Mouse (Mus musculus) erythroblast, embryonic 14.5 days (primary cell): Measurements from ENCODE around the gene Serpina3b. TPM values are rescaled to one million over a fixed set of nuclear protein-coding genes. Genes with fewer than 3 reads are reported as not detected.

Experiments used
- H3K27me3 ChIP-seq: 2 replicates; pipeline ENCODE4 v1.6.1; 2012; ENCODE audit warnings: inconsistent platforms; ENCODE audit not compliant: control insufficient read depth
- H3K36me3 ChIP-seq: 2 replicates; pipeline ENCODE4 v1.6.1; 2012; ENCODE audit warnings: mild to moderate bottlenecking, inconsistent platforms; ENCODE audit not compliant: control insufficient read depth
- H3K4me1 ChIP-seq: 2 replicates; pipeline ENCODE4 v1.6.1; 2012; ENCODE audit warnings: inconsistent platforms; ENCODE audit not compliant: control insufficient read depth
- H3K4me3 ChIP-seq: replicated peaks from 2 replicates; pipeline ENCODE3; 2012; ENCODE audit warnings: moderate library complexity, mild to moderate bottlenecking, inconsistent platforms
- H3K9me3 ChIP-seq: 2 replicates; pipeline ENCODE4 v1.6.1; 2012; ENCODE audit warnings: low read length, inconsistent platforms, mixed read lengths; ENCODE audit not compliant: control insufficient read depth
- GATA1 ChIP-seq: IDR thresholded peaks from 2 replicates; pipeline ENCODE4 v1.6.1; 2012; ENCODE audit warnings: low read length, inconsistent platforms, mixed read lengths
- TAL1 ChIP-seq: IDR thresholded peaks from 3 replicates; pipeline ENCODE4 v1.6.1; 2012; ENCODE audit warnings: low read length, inconsistent platforms, mixed read lengths
- polyA plus RNA-seq: library from polyadenylated mRNA; stranded (reverse); fragments of >175 nt; gene quantifications from 2 replicates; pipeline ENCODE4 v1.2.3, GENCODE M21; 2012

The Serpina3b gene
- polyA plus RNA-seq, 1 experiment, result not detected

- no peaks in the 10 kb centered on the region for H3K36me3 ChIP-seq
- no peaks in the 10 kb centered on the region for H3K27me3 ChIP-seq
- H3K9me3 ChIP-seq, result no peaks in the 10 kb centered on the region
- no peak for TF ChIP-seq TAL1
- TF ChIP-seq GATA1, result no peak
- H3K4me3 ChIP-seq, result no peak overlapping the region
- H3K4me1 ChIP-seq, result no peaks in the 10 kb centered on the region
These were observed 25.3 kb downstream of the Serpina3b start for GRCm38 (mm10) chr12:104153041-104153645.

- no peaks in the 10 kb centered on the region for H3K4me1 ChIP-seq
- H3K36me3 ChIP-seq, result no peaks in the 10 kb centered on the region
- TF ChIP-seq TAL1 (no peak), GATA1 (no peak)
- no peak within 1 kb of the TSS for H3K4me3 ChIP-seq
- no peaks in the 10 kb centered on the region for H3K27me3 ChIP-seq
- H3K9me3 ChIP-seq, result no peaks in the 10 kb centered on the region
These were observed 25.9 kb downstream of the Serpina3b start, which contains the start of gene Serpina3c for GRCm38 (mm10) chr12:104153656-104154055. TSS of gene Serpina3c (minus strand) at chr12:104153870.

GRCm38 (mm10) chr12:104174747-104175146 is 47.0 kb downstream of the Serpina3b start:
- no peaks in the 10 kb centered on the region for H3K36me3 ChIP-seq
- H3K27me3 ChIP-seq, result no peaks in the 10 kb centered on the region
- no peaks in the 10 kb centered on the region; the same call in 1 of the 2 replicates for H3K9me3 ChIP-seq
- no peak overlapping the region for H3K4me3 ChIP-seq
- H3K4me1 ChIP-seq, result no peaks in the 10 kb centered on the region
- TF ChIP-seq GATA1 (no peak), TAL1 (no peak)

- no peaks in the 10 kb centered on the region for H3K4me1 ChIP-seq
- TF ChIP-seq TAL1, result no peak
- no peak for TF ChIP-seq GATA1
- H3K27me3 ChIP-seq, result no peaks in the 10 kb centered on the region
- no peaks in the 10 kb centered on the region for H3K36me3 ChIP-seq
- no peaks in the 10 kb centered on the region; the same call in 1 of the 2 replicates for H3K9me3 ChIP-seq
- H3K4me3 ChIP-seq, result no peak overlapping the region
These were observed 47.8 kb downstream of the Serpina3b start for GRCm38 (mm10) chr12:104175636-104176035.

- Histone ChIP-seq H3K9me3 (no peaks in the 10 kb centered on the region; the same call in 1 of the 2 replicates), H3K27me3 (no peaks in the 10 kb centered on the region), H3K4me1 (no peaks in the 10 kb centered on the region), H3K36me3 (no peaks in the 10 kb centered on the region), H3K4me3 (no peak overlapping the region)
- no peak for TF ChIP-seq GATA1
- TF ChIP-seq TAL1, result no peak
These were observed 50.8 kb downstream of the Serpina3b start for GRCm38 (mm10) chr12:104178577-104178976.

- no peak overlapping the region for H3K4me3 ChIP-seq
- no peaks in the 10 kb centered on the region for H3K4me1 ChIP-seq
- TF ChIP-seq GATA1 (no peak), TAL1 (no peak)
- H3K9me3 ChIP-seq, result no peaks in the 10 kb centered on the region
- H3K36me3 ChIP-seq, result no peaks in the 10 kb centered on the region
- H3K27me3 ChIP-seq, result no peaks in the 10 kb centered on the region
These were observed 51.2 kb downstream of the Serpina3b start for GRCm38 (mm10) chr12:104178987-104179386.

GRCm38 (mm10) chr12:104185046-104185445 is 57.2 kb downstream of the Serpina3b start:
- Histone ChIP-seq H3K9me3 (no peaks in the 10 kb centered on the region), H3K4me1 (no peaks in the 10 kb centered on the region), H3K4me3 (no peak overlapping the region), H3K36me3 (no peaks in the 10 kb centered on the region), H3K27me3 (no peaks in the 10 kb centered on the region)
- TF ChIP-seq TAL1 (no peak), GATA1 (no peak)

GRCm38 (mm10) chr12:104186041-104186581 is 58.3 kb downstream of the Serpina3b start:
- Histone ChIP-seq H3K27me3 (no peaks in the 10 kb centered on the region), H3K9me3 (peaks cover 2% of the 10 kb centered on the region; the same call in 1 of the 2 replicates), H3K4me1 (no peaks in the 10 kb centered on the region), H3K36me3 (no peaks in the 10 kb centered on the region), H3K4me3 (no peak overlapping the region)
- TF ChIP-seq GATA1, result no peak
- no peak for TF ChIP-seq TAL1

Other genes starting within 250 kb of the Serpina3b start
- not detected in 2 replicates for gene Serpina1c, start 223.1 kb upstream of the Serpina3b start, polyA plus RNA-seq
- not detected in 2 replicates for gene Serpina1e, start 169.0 kb upstream of the Serpina3b start, polyA plus RNA-seq
- gene Serpina11, start 138.0 kb upstream of the Serpina3b start, polyA plus RNA-seq, result not detected in 2 replicates
- not detected in 2 replicates for gene Serpina9, start 114.2 kb upstream of the Serpina3b start, polyA plus RNA-seq
- 0.03 TPM in 1 of 2 replicates, not detected in the other for gene Serpina12, start 83.6 kb upstream of the Serpina3b start, polyA plus RNA-seq
- gene Serpina5, start 26.9 kb upstream of the Serpina3b start, polyA plus RNA-seq, result not detected in 2 replicates
- gene Serpina3a, start 15.3 kb upstream of the Serpina3b start, polyA plus RNA-seq, result not detected in 2 replicates
- gene Serpina3c, start 25.9 kb downstream of the Serpina3b start, polyA plus RNA-seq, result not detected in 2 replicates
- gene Serpina3f, start 86.5 kb downstream of the Serpina3b start, polyA plus RNA-seq, result not detected in 2 replicates
- gene Serpina3g, start 108.2 kb downstream of the Serpina3b start, polyA plus RNA-seq, result 0.04 TPM in 1 of 2 replicates, not detected in the other
- gene Serpina3i, start 135.1 kb downstream of the Serpina3b start, polyA plus RNA-seq, result not detected in 2 replicates
- gene Serpina3j, start 186.6 kb downstream of the Serpina3b start, polyA plus RNA-seq, result not detected in 2 replicates
- gene Serpina3k, start 210.5 kb downstream of the Serpina3b start, polyA plus RNA-seq, result not detected in 2 replicates
- not detected in 2 replicates for gene Serpina3m, start 210.5 kb downstream of the Serpina3b start, polyA plus RNA-seq